Mouse (Mus musculus): Measurements from ENCODE around the gene Sox12. TPM values are rescaled to one million over a fixed set of nuclear protein-coding genes. Genes with fewer than 3 reads are reported as not detected.

Gene Sox12
- polyA plus RNA-seq, 1 experiment from 2014 or later, result 7.2 TPM

GRCm38 (mm10) chr2:152347722-152348121 is 50.1 kb downstream of the Sox12 start:
- no peak overlapping the region for H3K4me3 ChIP-seq (replicated peaks)
- peaks cover 18% of the 10 kb centered on the region for H3K4me1 ChIP-seq
- 56% methylated on average over 2 of the region's 2 CpGs for WGBS
- no peak overlapping the region for H3K4me2 ChIP-seq
- H3K27me3 ChIP-seq (replicated peaks), result no peaks in the 10 kb centered on the region
- H3K9ac ChIP-seq, result no peak overlapping the region
- ATAC-seq (ENCODE audit: insufficient read depth, low FRiP score, low read depth), result no peak
- H3K36me3 ChIP-seq, result no peaks in the 10 kb centered on the region
- no peak overlapping the region for H3K27ac ChIP-seq
- no peaks in the 10 kb centered on the region for H3K9me3 ChIP-seq

DNA sequence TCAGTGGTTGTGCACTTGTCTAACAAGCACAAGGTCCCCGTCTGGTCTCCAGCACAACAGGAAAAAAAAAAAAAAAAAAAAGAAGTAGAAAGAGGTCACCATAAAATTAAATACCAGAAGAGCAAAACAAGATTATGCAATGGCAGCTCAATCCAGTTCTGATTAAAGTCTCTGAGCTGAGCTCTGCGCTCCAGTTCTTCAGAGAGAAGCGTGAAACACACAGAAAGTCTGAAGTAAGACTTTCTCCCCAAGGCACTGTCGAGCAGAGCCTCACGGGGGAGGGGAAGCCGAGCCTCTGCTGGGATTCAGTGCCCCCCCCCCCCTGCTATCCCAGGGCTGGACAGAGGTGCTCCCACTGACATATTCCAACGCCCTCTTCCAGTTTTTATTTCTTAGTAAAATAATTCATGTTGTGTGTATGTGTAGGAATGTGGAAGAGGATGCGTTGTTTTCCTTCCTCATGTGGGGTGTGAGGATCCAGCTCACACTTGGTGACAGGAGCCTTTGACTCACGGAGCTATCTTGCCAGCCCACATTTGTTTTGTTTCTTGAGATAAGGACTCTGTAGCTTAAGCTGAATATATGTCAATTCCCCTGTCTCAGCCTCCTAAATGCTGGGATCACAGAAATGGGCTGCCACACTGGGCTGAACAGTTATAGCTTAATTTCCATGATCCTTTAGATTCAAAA is 50.9 kb downstream of the Sox12 start:
- no peaks in the 10 kb centered on the region for H3K9me3 ChIP-seq
- no peak overlapping the region for H3K4me3 ChIP-seq (replicated peaks)
- 50% methylated on average over 9 of the region's 9 CpGs for WGBS
- no peak overlapping the region for H3K27ac ChIP-seq
- no peak for ATAC-seq (ENCODE audit: insufficient read depth, low FRiP score, low read depth)
- H3K4me1 ChIP-seq, result peaks cover 18% of the 10 kb centered on the region
- H3K36me3 ChIP-seq, result no peaks in the 10 kb centered on the region
- H3K4me2 ChIP-seq, result no peak overlapping the region
- H3K9ac ChIP-seq, result no peak overlapping the region
- no peaks in the 10 kb centered on the region for H3K27me3 ChIP-seq (replicated peaks)

- Histone ChIP-seq H3K36me3 (no peaks in the 10 kb centered on the region), H3K4me2 (no peak overlapping the region), H3K4me3 (replicated peaks) (no peak overlapping the region), H3K9ac (no peak overlapping the region), H3K27me3 (replicated peaks) (no peaks in the 10 kb centered on the region), H3K4me1 (peaks cover 18% of the 10 kb centered on the region), H3K9me3 (no peaks in the 10 kb centered on the region), H3K27ac (no peak overlapping the region)
- no peak for ATAC-seq (ENCODE audit: insufficient read depth, low FRiP score, low read depth)
- 57% methylated on average over 6 of the region's 6 CpGs for WGBS
These were observed 52.5 kb downstream of the Sox12 start for GRCm38 (mm10) chr2:152345393-152345792.

DNA sequence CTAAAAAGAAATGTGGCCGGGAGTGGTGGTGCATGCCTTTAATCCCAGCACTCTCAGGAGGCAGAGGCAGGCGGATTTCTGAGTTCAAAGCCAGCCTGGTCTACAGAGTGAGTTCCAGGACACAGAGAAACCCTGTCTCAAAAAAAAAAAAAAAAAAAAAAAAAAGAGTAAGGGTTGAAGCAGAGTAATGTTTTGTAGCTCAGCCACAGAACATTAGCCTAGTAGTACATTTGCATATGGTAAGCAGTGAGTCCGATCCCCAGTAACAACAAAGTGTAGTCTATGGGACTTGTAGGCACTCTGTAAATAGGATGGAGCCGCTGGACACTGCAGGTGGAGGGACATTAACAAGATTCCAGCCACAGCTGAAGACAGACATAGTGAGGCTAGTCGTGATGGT is 53.0 kb downstream of the Sox12 start:
- H3K4me3 ChIP-seq (replicated peaks), result no peak overlapping the region
- no peaks in the 10 kb centered on the region for H3K9me3 ChIP-seq
- no peak overlapping the region for H3K4me2 ChIP-seq
- H3K9ac ChIP-seq, result no peak overlapping the region
- H3K27me3 ChIP-seq (replicated peaks), result no peaks in the 10 kb centered on the region
- 72% methylated on average over 5 of the region's 5 CpGs for WGBS
- H3K27ac ChIP-seq, result no peak overlapping the region
- no peak for ATAC-seq (ENCODE audit: insufficient read depth, low FRiP score, low read depth)
- H3K36me3 ChIP-seq, result no peaks in the 10 kb centered on the region
- H3K4me1 ChIP-seq, result peaks cover 16% of the 10 kb centered on the region

- no peaks in the 10 kb centered on the region for H3K9me3 ChIP-seq
- H3K4me2 ChIP-seq, result peak overlapping the region; percentile 90
- ATAC-seq (ENCODE audit: insufficient read depth, low FRiP score, low read depth), result no peak
- no peak overlapping the region for H3K27ac ChIP-seq
- no peaks in the 10 kb centered on the region for H3K36me3 ChIP-seq
- peaks cover 11% of the 10 kb centered on the region for H3K4me1 ChIP-seq
- WGBS, result 12% methylated on average over 10 of the region's 10 CpGs
- H3K9ac ChIP-seq, result no peak overlapping the region; the same call in 1 of the 2 replicates
- peak overlapping the region; percentile 52 for H3K4me3 ChIP-seq (replicated peaks)
- H3K27me3 ChIP-seq (replicated peaks), result no peaks in the 10 kb centered on the region
These were observed 53.5 kb downstream of the Sox12 start for GRCm38 (mm10) chr2:152344361-152344760.

Other genes starting within 250 kb of the Sox12 start
- gene Csnk2a1, start 171.2 kb downstream of the Sox12 start, polyA plus RNA-seq (2015; fragmentation: Nextera tagmentation; extraction: Ambion mirVana), result 75.3 and 89.8 TPM in 2 replicates
- gene Tbc1d20, start 104.2 kb downstream of the Sox12 start, polyA plus RNA-seq (2015; fragmentation: Nextera tagmentation; extraction: Ambion mirVana), result 37.8 and 39.8 TPM in 2 replicates
- 81.9 and 86.5 TPM in 2 replicates for gene Rbck1, start 65.4 kb downstream of the Sox12 start, polyA plus RNA-seq (2015; fragmentation: Nextera tagmentation; extraction: Ambion mirVana)
- gene Trib3, start 54.0 kb downstream of the Sox12 start, polyA plus RNA-seq (2015; fragmentation: Nextera tagmentation; extraction: Ambion mirVana), result 2.1 and 2.2 TPM in 2 replicates
- 2.0 and 2.3 TPM in 2 replicates for gene Nrsn2, start 21.4 kb downstream of the Sox12 start, polyA plus RNA-seq (2015; fragmentation: Nextera tagmentation; extraction: Ambion mirVana)
- gene Zcchc3, start 17.0 kb upstream of the Sox12 start, polyA plus RNA-seq (2015; fragmentation: Nextera tagmentation; extraction: Ambion mirVana), result 40.0 and 40.1 TPM in 2 replicates
- gene 6820408C15Rik, start 17.5 kb upstream of the Sox12 start, polyA plus RNA-seq (2015; fragmentation: Nextera tagmentation; extraction: Ambion mirVana), result 0.52 and 0.85 TPM in 2 replicates
- not detected in 2 replicates for gene Defb23, start 66.6 kb upstream of the Sox12 start, polyA plus RNA-seq (2015; fragmentation: Nextera tagmentation; extraction: Ambion mirVana)
- gene Defb20, start 79.0 kb upstream of the Sox12 start, polyA plus RNA-seq (2015; fragmentation: Nextera tagmentation; extraction: Ambion mirVana), result not detected in 2 replicates
- not detected in 2 replicates for gene Defb22, start 92.1 kb upstream of the Sox12 start, polyA plus RNA-seq (2015; fragmentation: Nextera tagmentation; extraction: Ambion mirVana)
- not detected in 2 replicates for gene Defb26, start 113.6 kb upstream of the Sox12 start, polyA plus RNA-seq (2015; fragmentation: Nextera tagmentation; extraction: Ambion mirVana)
- not detected in 2 replicates for gene Defb28, start 120.2 kb upstream of the Sox12 start, polyA plus RNA-seq (2015; fragmentation: Nextera tagmentation; extraction: Ambion mirVana)
- not detected in 2 replicates for gene Defb29, start 142.0 kb upstream of the Sox12 start, polyA plus RNA-seq (2015; fragmentation: Nextera tagmentation; extraction: Ambion mirVana)
- not detected in 2 replicates for gene Gm17416, start 171.3 kb upstream of the Sox12 start, polyA plus RNA-seq (2015; fragmentation: Nextera tagmentation; extraction: Ambion mirVana)
- gene Defb21, start 174.7 kb upstream of the Sox12 start, polyA plus RNA-seq (2015; fragmentation: Nextera tagmentation; extraction: Ambion mirVana), result not detected in 2 replicates
- gene Defb19, start 182.2 kb upstream of the Sox12 start, polyA plus RNA-seq (2015; fragmentation: Nextera tagmentation; extraction: Ambion mirVana), result not detected in 2 replicates
- not detected in 2 replicates for gene Defb45, start 201.3 kb upstream of the Sox12 start, polyA plus RNA-seq (2015; fragmentation: Nextera tagmentation; extraction: Ambion mirVana)
- not detected in 2 replicates for gene Defb36, start 206.3 kb upstream of the Sox12 start, polyA plus RNA-seq (2015; fragmentation: Nextera tagmentation; extraction: Ambion mirVana)
- 1.2 and 1.6 TPM in 2 replicates for gene Defb25, start 225.0 kb upstream of the Sox12 start, polyA plus RNA-seq (2015; fragmentation: Nextera tagmentation; extraction: Ambion mirVana)
- gene Rem1, start 228.9 kb upstream of the Sox12 start, polyA plus RNA-seq (2015; fragmentation: Nextera tagmentation; extraction: Ambion mirVana), result 19.1 and 22.7 TPM in 2 replicates